ENCODE assay signal across 8 mouse cellular contexts in the genomic region with DNA sequence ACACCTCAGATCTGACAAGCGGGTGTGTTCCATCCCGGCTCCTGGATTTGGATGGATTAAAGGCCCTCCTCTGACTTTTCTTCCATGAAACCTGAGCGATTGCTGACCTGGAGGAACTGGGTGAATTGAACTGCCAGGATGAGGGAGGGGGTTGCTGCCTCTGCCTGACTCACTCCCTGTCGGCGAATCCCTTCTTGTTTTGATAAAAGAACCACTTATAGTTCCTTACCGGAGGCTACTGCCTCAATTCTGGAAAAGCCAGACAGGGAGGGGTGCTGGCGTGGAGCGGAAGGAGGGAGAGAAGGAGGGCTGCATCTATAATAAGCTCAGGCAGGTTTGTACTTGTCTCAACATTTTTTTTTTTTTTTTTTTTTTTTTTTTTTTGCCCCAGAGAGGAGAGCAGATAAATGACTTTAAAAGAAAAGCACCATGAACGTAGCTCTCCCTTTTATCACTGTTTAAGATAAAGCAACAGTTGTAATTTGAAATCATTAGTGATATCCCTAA.
A peak's percentile ranks its signal among the peaks of the same experiment; 100 is the strongest.
DNase-seq lines count a peak whose midpoint lies in the region; ATAC-seq lines count a peak whose summit lies in the region.

No protein-coding gene starts in this region.

- peaks cover 5% of the 10 kb centered on the region for H3K9me3 ChIP-seq in megakaryocyte, embryonic 14.5 days
- 0 out of 2 replicates have a peak, but pooled peaks cover 3% of the 10 kb centered on the region for H3K9me3 ChIP-seq in intestine, embryonic 14.5 days (ENCODE audit: control insufficient read depth, low read length)

- peaks cover 50% of the 10 kb centered on the region for H3K27me3 ChIP-seq in megakaryocyte, embryonic 14.5 days (replicated peaks)
- no peaks in the 10 kb centered on the region for H3K27me3 ChIP-seq in intestine, embryonic 14.5 days (replicated peaks; ENCODE audit: control insufficient read depth, insufficient read depth, low read length)

- 5% methylated on average over 9 of the region's 9 CpGs for WGBS in intestine, embryonic 14.5 days

- peak overlapping the region; percentile 96 for H3K4me3 ChIP-seq in megakaryocyte, embryonic 14.5 days (replicated peaks)
- peak overlapping the region; percentile 75 for H3K4me3 ChIP-seq in intestine, embryonic 14.5 days (ENCODE audit: low read depth, low read length)

- peaks cover 6% of the 10 kb centered on the region for H3K36me3 ChIP-seq in megakaryocyte, embryonic 14.5 days (replicated peaks; ENCODE audit: low read length)
- no peaks in the 10 kb centered on the region for H3K36me3 ChIP-seq in intestine, embryonic 14.5 days (ENCODE audit: control insufficient read depth, insufficient read depth, low read length)

- H3K4me2 ChIP-seq in intestine, embryonic 14.5 days (ENCODE audit: low read length): peak overlapping the region; percentile 76

- H3K4me1 ChIP-seq in megakaryocyte, embryonic 14.5 days: peaks cover 76% of the 10 kb centered on the region
- peaks cover 17% of the 10 kb centered on the region; the same call in 1 of the 2 replicates for H3K4me1 ChIP-seq in intestine, embryonic 14.5 days (replicated peaks; ENCODE audit: control insufficient read depth, insufficient read depth, low read length)

- H3K27ac ChIP-seq in intestine, embryonic 14.5 days (ENCODE audit: low read depth): peak overlapping the region; percentile 97; the same call in 1 of the 2 replicates

- no peak for ATAC-seq in megakaryocyte, adult 5-6 weeks (ENCODE audit: poor library complexity, severe bottlenecking)
- no peak for ATAC-seq in intestine, embryonic 14.5 days (replicated peaks; ENCODE audit: low FRiP score, low TSS enrichment, low read depth)

- DNase-seq in fibroblast of lung, adult 2 months (ENCODE audit: low read depth): peak; percentile 56
- peak; percentile 68 for DNase-seq in intestine, embryonic 14.5 days (ENCODE audit: low spot score)
- peak; percentile 29 for DNase-seq in lung, postnatal 10 days
- peak; percentile 19 for DNase-seq in urinary bladder, postnatal 14 days (ENCODE audit: low spot score)
- no peak for DNase-seq in adipocyte (ENCODE audit: low spot score)
- DNase-seq in cerebellum, adult 9-11 months: no peak

- H3K9ac ChIP-seq in intestine, embryonic 14.5 days (ENCODE audit: low read length): peak overlapping the region; percentile 85

Comparison
In these comparisons a context has a peak if more than half of its experiments do, and no peak if none do; other contexts are left out.
1. DNase-seq: peak in fibroblast of lung, adult 2 months (single experiment), intestine, embryonic 14.5 days (single experiment), lung, postnatal 10 days (single experiment) and urinary bladder, postnatal 14 days (single experiment); none in adipocyte (single experiment) and cerebellum, adult 9-11 months (single experiment).